Mouse (Mus musculus) MN1 (cell line): ENCODE data around the gene Rras2.

Source experiments
- DNase-seq: peaks from one replicate; pipeline ENCODE4 v3.0.0-alpha.2; 2016; ENCODE audit warnings: low spot score

Rras2 gene

GRCm38 (mm10) chr7:114117444-114117905 lies at the start of gene Rras2:
Gene Rras2, minus strand, starts transcription at chr7:114117781.
- DNase-seq = no peak

- no peak for DNase-seq
Observed at GRCm38 (mm10) chr7:114162975-114163374, 45.4 kb upstream of the Rras2 start.

GRCm38 (mm10) chr7:114161101-114161500 lies 43.5 kb upstream of the Rras2 start:
- DNase-seq = no peak

GRCm38 (mm10) chr7:114157716-114158278 lies 40.2 kb upstream of the Rras2 start:
- DNase-seq = no peak

- DNase-seq = no peak
Observed at GRCm38 (mm10) chr7:114156364-114156763, 38.8 kb upstream of the Rras2 start.

- no peak for DNase-seq
Observed at GRCm38 (mm10) chr7:114155053-114155865, 37.7 kb upstream of the Rras2 start.

- no peak for DNase-seq
Observed at GRCm38 (mm10) chr7:114151036-114151780, 33.6 kb upstream of the Rras2 start.

- DNase-seq = no peak
Observed at GRCm38 (mm10) chr7:114149564-114149963, 32.0 kb upstream of the Rras2 start.

GRCm38 (mm10) chr7:114149135-114149534 lies 31.6 kb upstream of the Rras2 start:
- no peak for DNase-seq

- no peak for DNase-seq
Observed at GRCm38 (mm10) chr7:114145841-114146240, 28.3 kb upstream of the Rras2 start.

- no peak for DNase-seq
Observed at GRCm38 (mm10) chr7:114142151-114142798, 24.7 kb upstream of the Rras2 start.

- no peak for DNase-seq
Observed at GRCm38 (mm10) chr7:114140026-114140425, 22.4 kb upstream of the Rras2 start.

GRCm38 (mm10) chr7:114139400-114139799 lies 21.8 kb upstream of the Rras2 start:
- DNase-seq = no peak

- no peak for DNase-seq
Observed at GRCm38 (mm10) chr7:114138261-114138660, 20.7 kb upstream of the Rras2 start.

- DNase-seq = no peak
Observed at GRCm38 (mm10) chr7:114135166-114135565, 17.6 kb upstream of the Rras2 start.

GRCm38 (mm10) chr7:114133957-114134356 lies 16.4 kb upstream of the Rras2 start:
- no peak for DNase-seq

- DNase-seq = no peak
Observed at GRCm38 (mm10) chr7:114132316-114132715, 14.7 kb upstream of the Rras2 start.

GRCm38 (mm10) chr7:114129281-114129680 lies 11.7 kb upstream of the Rras2 start:
- DNase-seq = no peak

- no peak for DNase-seq
Observed at GRCm38 (mm10) chr7:114118180-114118579, 599 bp upstream of the Rras2 start.

- no peak for DNase-seq
Observed at GRCm38 (mm10) chr7:114116711-114117351, 750 bp downstream of the Rras2 start.

- DNase-seq = no peak
Observed at GRCm38 (mm10) chr7:114115961-114116360, 1.6 kb downstream of the Rras2 start.

GRCm38 (mm10) chr7:114114976-114115375 lies 2.6 kb downstream of the Rras2 start:
- DNase-seq = no peak
